8 mouse cellular contexts compared by ENCODE assay signal in genomic region chr11:52002842-52003504, GRCm38 (mm10). TPM values are rescaled to one million over a fixed set of nuclear protein-coding genes. Genes with fewer than 3 reads are reported as not detected.
DNase-seq lines count a peak whose midpoint lies in the region; ATAC-seq and TF ChIP-seq lines count a peak whose summit lies in the region.
"Had no signal": no experiment of that assay in that cellular context is flagged by ENCODE, and none has a peak within 500 bp of the region (broad histone marks: within the 10 kb centered on the region; RNA-seq: fewer than 3 reads in every experiment).

No protein-coding gene starts in this region.

- H3K4me3 ChIP-seq in megakaryocyte, embryonic 14.5 days (replicated peaks) = peak overlapping the region; percentile 100
- H3K4me3 ChIP-seq in embryonic fibroblast, embryonic 13.5 days (ENCODE audit: insufficient read depth, low read length) = peak overlapping the region; percentile 63; the same call in 1 of the 2 replicates
- H3K4me3 ChIP-seq in limb, embryonic 10.5 days = peak overlapping the region; percentile 73
- H3K4me3 ChIP-seq in stomach, embryonic 14.5 days (ENCODE audit: low read depth, low read length) = peak overlapping the region; percentile 79

- WGBS in limb, embryonic 10.5 days = 80% methylated on average over 13 of the region's 13 CpGs
- 76% methylated on average over 13 of the region's 13 CpGs for WGBS in stomach, embryonic 14.5 days

- no peaks in the 10 kb centered on the region for H3K9me3 ChIP-seq in megakaryocyte, embryonic 14.5 days
- no peaks in the 10 kb centered on the region for H3K9me3 ChIP-seq in limb, embryonic 10.5 days (replicated peaks)
- no peaks in the 10 kb centered on the region for H3K9me3 ChIP-seq in stomach, embryonic 14.5 days (ENCODE audit: control insufficient read depth, low read depth, low read length)

- H3K4me2 ChIP-seq in stomach, embryonic 14.5 days (replicated peaks; ENCODE audit: low read depth, low read length) = peak overlapping the region; percentile 70

- ATAC-seq in megakaryocyte, adult 5-6 weeks (ENCODE audit: poor library complexity, severe bottlenecking) = no peak
- ATAC-seq in stomach, embryonic 14.5 days (ENCODE audit: insufficient number of reproducible peaks, insufficient read depth, low FRiP score, low read depth) = no peak
- ATAC-seq in inflammation-experienced regulatory T-cells, adult 6 months = no peak

- peaks cover 11% of the 10 kb centered on the region for H3K36me3 ChIP-seq in megakaryocyte, embryonic 14.5 days (replicated peaks; ENCODE audit: low read length)
- H3K36me3 ChIP-seq in limb, embryonic 10.5 days = peaks cover 2% of the 10 kb centered on the region
- no peaks in the 10 kb centered on the region for H3K36me3 ChIP-seq in stomach, embryonic 14.5 days (ENCODE audit: control insufficient read depth, insufficient read depth, low read length)

- no peak for TF ChIP-seq CTCF in embryonic fibroblast, embryonic 13.5 days (IDR thresholded peaks at IDR 0.05; ENCODE audit: borderline replicate concordance, insufficient read depth, low read length)

- H3K4me1 ChIP-seq in megakaryocyte, embryonic 14.5 days = peaks cover 55% of the 10 kb centered on the region
- H3K4me1 ChIP-seq in embryonic fibroblast, embryonic 13.5 days (ENCODE audit: control insufficient read depth, insufficient read depth, low read length) = no peaks in the 10 kb centered on the region; the same call in 1 of the 2 replicates
- H3K4me1 ChIP-seq in limb, embryonic 10.5 days = peaks cover 43% of the 10 kb centered on the region
- H3K4me1 ChIP-seq in stomach, embryonic 14.5 days (ENCODE audit: control insufficient read depth, insufficient read depth, low read length) = peaks cover 21% of the 10 kb centered on the region

- no peak for DNase-seq in limb, embryonic 10.5 days (ENCODE audit: low spot score)
- DNase-seq in cerebellum, postnatal 36 days = no peak
- DNase-seq: cerebellum, postnatal 25 days had no signal

- no peaks in the 10 kb centered on the region for H3K27me3 ChIP-seq in megakaryocyte, embryonic 14.5 days (replicated peaks)
- H3K27me3 ChIP-seq in limb, embryonic 10.5 days (ENCODE audit: low read depth, poor library complexity, severe bottlenecking) = no peaks in the 10 kb centered on the region
- H3K27me3 ChIP-seq in stomach, embryonic 14.5 days (ENCODE audit: control insufficient read depth, insufficient read depth, low read length) = no peaks in the 10 kb centered on the region

- no peak for TF ChIP-seq POLR2A in embryonic fibroblast, embryonic 13.5 days (IDR thresholded peaks at IDR 0.05; ENCODE audit: low read depth, low read length)

- 0 out of 2 replicates have a peak overlapping the region, but pooled peaks have one; percentile 73 for H3K9ac ChIP-seq in stomach, embryonic 14.5 days (replicated peaks; ENCODE audit: low read depth, low read length)

- peak overlapping the region; percentile 95 for H3K27ac ChIP-seq in embryonic fibroblast, embryonic 13.5 days (ENCODE audit: insufficient read depth, low read length)
- peak overlapping the region; percentile 91 for H3K27ac ChIP-seq in limb, embryonic 10.5 days
- H3K27ac ChIP-seq in stomach, embryonic 14.5 days (ENCODE audit: low read length) = peak overlapping the region; percentile 94

RNA-seq across cellular contexts. Expression of gene Cdkl3, which starts 1.0 kb away (rescaled TPM):
- 1.3 TPM in 1 of 2 replicates, not detected in the other for polyA plus RNA-seq in megakaryocyte, embryonic 14.5 days (2012; ENCODE audit: insufficient read depth, low replicate concordance)
- total RNA-seq in megakaryocyte, adult 5-6 weeks (2015) = 1.7 and 2.3 TPM in 2 replicates
- total RNA-seq in megakaryocyte, adult 5-6 weeks (2017) = 2.7 and 10.0 TPM in 2 replicates
- 8.8 and 11.7 TPM in 2 replicates for polyA plus RNA-seq in embryonic fibroblast, embryonic 13.5 days (2011; ENCODE audit: insufficient read length, low read depth, missing spikeins)
- 11.7 and 11.8 TPM in 2 replicates for polyA plus RNA-seq in limb, embryonic 10.5 days (2016; fragmentation: Nextera tagmentation; extraction: Ambion mirVana)
- polyA plus RNA-seq in stomach, embryonic 14.5 days (2014; fragmentation: Nextera tagmentation; extraction: Ambion mirVana) = 9.3 TPM in 2 replicates
- polyA plus RNA-seq in inflammation-experienced regulatory T-cells, adult 6 months (2017; shearing (Covaris generic)) = 1 to 10 TPM; 5.7 to 6.7 (median 6.2) TPM

RNA-seq across cellular contexts. Expression of gene Ube2b, which starts 2.4 kb away (rescaled TPM):
- polyA plus RNA-seq in megakaryocyte, embryonic 14.5 days (2012; ENCODE audit: insufficient read depth, low replicate concordance) = 39.2 and 171 TPM in 2 replicates
- 110 and 123 TPM in 2 replicates for total RNA-seq in megakaryocyte, adult 5-6 weeks (2015)
- 86.9 and 99.1 TPM in 2 replicates for total RNA-seq in megakaryocyte, adult 5-6 weeks (2017)
- polyA plus RNA-seq in embryonic fibroblast, embryonic 13.5 days (2011; ENCODE audit: insufficient read length, low read depth, missing spikeins) = 165 and 168 TPM in 2 replicates
- polyA plus RNA-seq in limb, embryonic 10.5 days (2016; fragmentation: Nextera tagmentation; extraction: Ambion mirVana) = 213 and 227 TPM in 2 replicates
- 152 and 155 TPM in 2 replicates for polyA plus RNA-seq in stomach, embryonic 14.5 days (2014; fragmentation: Nextera tagmentation; extraction: Ambion mirVana)
- polyA plus RNA-seq in inflammation-experienced regulatory T-cells, adult 6 months (2017; shearing (Covaris generic)) = 100 to 1,000 TPM; 175 to 228 (median 189) TPM

RNA-seq across cellular contexts. Expression of gene Cdkn2aipnl, which starts 35.5 kb away (rescaled TPM):
- polyA plus RNA-seq in megakaryocyte, embryonic 14.5 days (2012; ENCODE audit: insufficient read depth, low replicate concordance) = 17.5 and 17.7 TPM in 2 replicates
- total RNA-seq in megakaryocyte, adult 5-6 weeks (2015) = 66.6 and 70.7 TPM in 2 replicates
- total RNA-seq in megakaryocyte, adult 5-6 weeks (2017) = 40.5 and 41.5 TPM in 2 replicates
- 18.0 and 28.1 TPM in 2 replicates for polyA plus RNA-seq in embryonic fibroblast, embryonic 13.5 days (2011; ENCODE audit: insufficient read length, low read depth, missing spikeins)
- 132 and 141 TPM in 2 replicates for polyA plus RNA-seq in limb, embryonic 10.5 days (2016; fragmentation: Nextera tagmentation; extraction: Ambion mirVana)
- polyA plus RNA-seq in stomach, embryonic 14.5 days (2014; fragmentation: Nextera tagmentation; extraction: Ambion mirVana) = 86.8 and 96.2 TPM in 2 replicates
- 100 to 1,000 TPM in 1 of 3 experiments, 10 to 100 TPM in 2; 87.2 to 108 (median 97.6) TPM for polyA plus RNA-seq in inflammation-experienced regulatory T-cells, adult 6 months (2017; shearing (Covaris generic))
